ENCODE assay signal across 32 mouse cellular contexts in the genomic region with DNA sequence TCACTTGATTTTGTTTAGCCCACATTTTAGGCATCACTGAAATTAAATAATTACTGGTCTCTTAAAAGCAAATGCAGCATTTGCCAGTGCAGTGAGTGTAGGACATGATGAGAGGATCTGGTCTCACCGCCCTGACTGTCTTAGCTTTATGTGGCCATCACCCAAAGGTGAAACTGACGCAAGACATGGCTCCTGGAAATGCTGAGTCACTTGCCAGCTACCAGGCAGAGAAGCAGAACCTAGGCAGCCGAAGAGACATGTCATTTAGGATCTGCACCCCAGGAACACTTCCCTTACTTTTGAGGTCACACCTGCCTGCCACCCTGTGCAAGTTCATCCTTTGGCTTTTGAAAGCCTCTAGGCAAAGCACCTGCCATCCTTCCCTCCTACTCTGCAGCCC.
DNase-seq lines count a peak whose midpoint lies in the region; ATAC-seq and TF ChIP-seq lines count a peak whose summit lies in the region.
"Had no signal": no experiment of that assay in that cellular context is flagged by ENCODE, and none has a peak within 500 bp of the region (broad histone marks: within the 10 kb centered on the region; RNA-seq: fewer than 3 reads in every experiment).

No protein-coding gene starts in this region.

- TF ChIP-seq EP300 in MEL (IDR thresholded peaks at IDR 0.05; ENCODE audit: low read depth in 1 of 2, low read length in 2 of 2), result no peak

- no peaks in the 10 kb centered on the region for H3K9me3 ChIP-seq in MEL (replicated peaks; ENCODE audit: insufficient read depth, low read length)
- H3K9me3 ChIP-seq: embryonic facial prominence, embryonic 12.5 days; embryonic facial prominence, embryonic 15.5 days; forebrain, embryonic 10.5 days; forebrain, embryonic 13.5 days; heart, embryonic 12.5 days; heart, embryonic 15.5 days; hindbrain, embryonic 10.5 days; hindbrain, embryonic 13.5 days; intestine, embryonic 15.5 days had no signal

- no peak for TF ChIP-seq POLR2A in MEL (IDR thresholded peaks at IDR 0.05; ENCODE audit: control insufficient read depth in 1 of 2, insufficient read depth in 1 of 2, low read depth in 1 of 2, low read length in 2 of 2, poor library complexity in 1 of 2)

- no peaks in the 10 kb centered on the region for H3K79me2 ChIP-seq in MEL (ENCODE audit: control insufficient read depth, insufficient read depth, low read length, poor library complexity)

- no peak overlapping the region for H3K27ac ChIP-seq in MEL (ENCODE audit: control insufficient read depth, low read depth, low read length)
- H3K27ac ChIP-seq: embryonic facial prominence, embryonic 12.5 days; embryonic facial prominence, embryonic 15.5 days; forebrain, embryonic 10.5 days; forebrain, embryonic 13.5 days; gastrocnemius, adult 2 months; heart, embryonic 15.5 days; hindbrain, embryonic 10.5 days; hindbrain, embryonic 13.5 days; intestine, embryonic 15.5 days had no signal

- TF ChIP-seq CTCF in MEL (IDR thresholded peaks at IDR 0.05 in 2 of 3, conservative IDR thresholded peaks at IDR 0.05 in 1 of 3; ENCODE audit: control insufficient read depth in 1 of 3, insufficient read depth in 1 of 3, low read depth in 2 of 3, low read length in 3 of 3, poor library complexity in 1 of 3, severe bottlenecking in 1 of 3), result no peak

- no peaks in the 10 kb centered on the region for H3K4me1 ChIP-seq in MEL (ENCODE audit: control insufficient read depth in 1 of 2, insufficient read depth in 2 of 2, low read length in 2 of 2)
- H3K4me1 ChIP-seq: embryonic facial prominence, embryonic 12.5 days; embryonic facial prominence, embryonic 15.5 days; forebrain, embryonic 10.5 days; forebrain, embryonic 13.5 days; heart, embryonic 12.5 days; heart, embryonic 15.5 days; hindbrain, embryonic 10.5 days; hindbrain, embryonic 13.5 days; intestine, embryonic 15.5 days had no signal

- no peaks in the 10 kb centered on the region for H3K27me3 ChIP-seq in MEL (ENCODE audit: control insufficient read depth in 1 of 2, insufficient read depth in 2 of 2, low read length in 2 of 2)
- H3K27me3 ChIP-seq: embryonic facial prominence, embryonic 12.5 days; embryonic facial prominence, embryonic 15.5 days; forebrain, embryonic 13.5 days; heart, embryonic 12.5 days; heart, embryonic 15.5 days; hindbrain, embryonic 13.5 days; intestine, embryonic 15.5 days had no signal

- no peaks in the 10 kb centered on the region for H3K36me3 ChIP-seq in MEL (ENCODE audit: control insufficient read depth in 1 of 2, insufficient read depth in 2 of 2, low read length in 2 of 2)
- H3K36me3 ChIP-seq: embryonic facial prominence, embryonic 12.5 days; embryonic facial prominence, embryonic 15.5 days; forebrain, embryonic 10.5 days; heart, embryonic 12.5 days; heart, embryonic 15.5 days; hindbrain, embryonic 10.5 days; hindbrain, embryonic 13.5 days; intestine, embryonic 15.5 days had no signal

- DNase-seq in adrenal gland, adult 2 months, result peak; percentile 1
- DNase-seq in adrenal gland, postnatal 36 days, result no peak
- peak; percentile 9 for DNase-seq in 416B (ENCODE audit: low read depth)
- peak; percentile 23 for DNase-seq in MEL (ENCODE audit: low read depth, low spot score)
- no peak for DNase-seq in kidney, adult 11 months
- no peak for DNase-seq in kidney, adult 18-20 months
- DNase-seq: adrenal gland, adult 8-10 months; adrenal gland, postnatal 25 days; B cell, adult 2 months; cerebellum, adult 11 months; cerebellum, adult 2 months; cerebellum, adult 9-11 months; cerebellum, postnatal 25 days; forebrain, postnatal 0 days; gastrocnemius, adult 2 months; gastrocnemius, postnatal 25 days; heart, adult 18-20 months; heart, postnatal 10 days; heart, postnatal 36 days had no signal

- H3K9ac ChIP-seq in MEL (ENCODE audit: control insufficient read depth, low read depth, low read length, poor library complexity, severe bottlenecking), result no peak overlapping the region
- H3K9ac ChIP-seq: embryonic facial prominence, embryonic 12.5 days; embryonic facial prominence, embryonic 15.5 days; forebrain, embryonic 13.5 days; forebrain, postnatal 0 days; heart, embryonic 12.5 days; heart, embryonic 15.5 days; hindbrain, embryonic 13.5 days; intestine, embryonic 15.5 days had no signal

- ATAC-seq in erythroid progenitor cell, adult 5-6 weeks (replicated peaks; ENCODE audit: low FRiP score, poor library complexity, severe bottlenecking), result peak; percentile 39; the same call in 1 of the 2 replicates
- ATAC-seq: forebrain, embryonic 13.5 days; forebrain, postnatal 0 days; hindbrain, embryonic 16.5 days; intestine, embryonic 15.5 days; Patski had no signal

- no peak overlapping the region for H3K4me3 ChIP-seq in MEL (ENCODE audit: control insufficient read depth in 1 of 2, insufficient read depth in 1 of 2, low read depth in 2 of 2, low read length in 2 of 2)
- H3K4me3 ChIP-seq: embryonic facial prominence, embryonic 12.5 days; embryonic facial prominence, embryonic 15.5 days; erythroblast, embryonic 14.5 days; forebrain, embryonic 10.5 days; forebrain, embryonic 13.5 days; gastrocnemius, adult 2 months; heart, embryonic 12.5 days; heart, embryonic 15.5 days; hindbrain, embryonic 10.5 days; hindbrain, embryonic 13.5 days; intestine, embryonic 15.5 days had no signal

- no peak for TF ChIP-seq RAD21 in MEL (IDR thresholded peaks at IDR 0.05; ENCODE audit: low read depth, low read length)

TF ChIP-seq in MEL, 35 proteins besides CTCF, POLR2A, EP300 and RAD21:
- TF ChIP-seq TBP (IDR thresholded peaks at IDR 0.05; ENCODE audit: low read depth, low read length) (no peak), MEF2A (IDR thresholded peaks at IDR 0.05; ENCODE audit: extremely low read depth, insufficient replicate concordance, low read depth, low read length, poor library complexity, severe bottlenecking) (no peak), ZNF384 (IDR thresholded peaks at IDR 0.05; ENCODE audit: low read depth, low read length) (no peak), USF1 (IDR thresholded peaks at IDR 0.05; ENCODE audit: low read depth, low read length) (no peak), MXI1 (IDR thresholded peaks at IDR 0.05; ENCODE audit: low read depth, low read length) (no peak), ETS1 (IDR thresholded peaks at IDR 0.05; ENCODE audit: low read depth, low read length) (no peak), MYC (IDR thresholded peaks at IDR 0.05; ENCODE audit: low read depth, low read length) (no peak), ZC3H11A (IDR thresholded peaks at IDR 0.05; ENCODE audit: low read depth, low read length) (no peak), SMC3 (IDR thresholded peaks at IDR 0.05; ENCODE audit: low read depth, low read length) (no peak)

Comparison
In these comparisons a context has a peak if more than half of its experiments do, and no peak if none do; other contexts are left out.
1. DNase-seq: peak in adrenal gland, adult 2 months (single experiment), 416B (single experiment) and MEL (single experiment); none in adrenal gland, postnatal 36 days (0 of 2), kidney, adult 11 months (single experiment) and kidney, adult 18-20 months (single experiment).